Comparison of ENCODE assay signal across 22 mouse cellular contexts in genomic region chr7:139371389-139371788, GRCm38 (mm10).
"Had no signal": no experiment of that assay in that cellular context is flagged by ENCODE, and none has a peak within 500 bp of the region (broad histone marks: within the 10 kb centered on the region; RNA-seq: fewer than 3 reads in every experiment).

No protein-coding gene starts in this region.

- H3K4me2 ChIP-seq: limb, embryonic 12.5 days; limb, embryonic 15.5 days; liver, embryonic 11.5 days; lung, embryonic 14.5 days; midbrain, embryonic 11.5 days; midbrain, embryonic 15.5 days; neural tube, embryonic 12.5 days; neural tube, embryonic 15.5 days had no signal

- H3K9ac ChIP-seq: limb, embryonic 12.5 days; limb, embryonic 15.5 days; liver, embryonic 14.5 days; liver, postnatal 0 days; lung, embryonic 14.5 days; midbrain, embryonic 15.5 days; neural tube, embryonic 12.5 days; neural tube, embryonic 15.5 days had no signal

- ATAC-seq: liver, postnatal 0 days; lung, postnatal 0 days; midbrain, embryonic 15.5 days had no signal

- H3K9me3 ChIP-seq: limb, embryonic 12.5 days; limb, embryonic 15.5 days; midbrain, embryonic 15.5 days; neural tube, embryonic 12.5 days; neural tube, embryonic 15.5 days had no signal

- DNase-seq: kidney, adult 2 months; kidney, postnatal 36 days; left cerebral cortex, postnatal 4 days; liver, postnatal 0 days; lung, embryonic 14.5 days; lung, postnatal 36 days; right cerebral cortex, adult 18-20 months; right cerebral cortex, postnatal 14 days; right cerebral cortex, postnatal 4 days; spleen, adult 18-20 months; thymus, adult 18-20 months; thymus, postnatal 36 days had no signal

- H3K36me3 ChIP-seq: limb, embryonic 12.5 days; limb, embryonic 15.5 days; midbrain, embryonic 15.5 days; neural tube, embryonic 12.5 days; neural tube, embryonic 15.5 days had no signal

- H3K4me1 ChIP-seq: midbrain, embryonic 15.5 days; neural tube, embryonic 12.5 days had no signal

- H3K27me3 ChIP-seq: limb, embryonic 12.5 days; limb, embryonic 15.5 days; midbrain, embryonic 15.5 days; neural tube, embryonic 12.5 days; neural tube, embryonic 15.5 days had no signal

- H3K27ac ChIP-seq: kidney, postnatal 0 days; limb, embryonic 12.5 days; limb, embryonic 15.5 days; liver, embryonic 14.5 days; midbrain, embryonic 15.5 days; neural tube, embryonic 12.5 days; neural tube, embryonic 15.5 days had no signal

- H3K4me3 ChIP-seq: limb, embryonic 12.5 days; limb, embryonic 15.5 days; midbrain, embryonic 15.5 days; neural tube, embryonic 12.5 days; neural tube, embryonic 15.5 days had no signal
